ENCODE assay signal across 8 mouse cellular contexts in the genomic region with DNA sequence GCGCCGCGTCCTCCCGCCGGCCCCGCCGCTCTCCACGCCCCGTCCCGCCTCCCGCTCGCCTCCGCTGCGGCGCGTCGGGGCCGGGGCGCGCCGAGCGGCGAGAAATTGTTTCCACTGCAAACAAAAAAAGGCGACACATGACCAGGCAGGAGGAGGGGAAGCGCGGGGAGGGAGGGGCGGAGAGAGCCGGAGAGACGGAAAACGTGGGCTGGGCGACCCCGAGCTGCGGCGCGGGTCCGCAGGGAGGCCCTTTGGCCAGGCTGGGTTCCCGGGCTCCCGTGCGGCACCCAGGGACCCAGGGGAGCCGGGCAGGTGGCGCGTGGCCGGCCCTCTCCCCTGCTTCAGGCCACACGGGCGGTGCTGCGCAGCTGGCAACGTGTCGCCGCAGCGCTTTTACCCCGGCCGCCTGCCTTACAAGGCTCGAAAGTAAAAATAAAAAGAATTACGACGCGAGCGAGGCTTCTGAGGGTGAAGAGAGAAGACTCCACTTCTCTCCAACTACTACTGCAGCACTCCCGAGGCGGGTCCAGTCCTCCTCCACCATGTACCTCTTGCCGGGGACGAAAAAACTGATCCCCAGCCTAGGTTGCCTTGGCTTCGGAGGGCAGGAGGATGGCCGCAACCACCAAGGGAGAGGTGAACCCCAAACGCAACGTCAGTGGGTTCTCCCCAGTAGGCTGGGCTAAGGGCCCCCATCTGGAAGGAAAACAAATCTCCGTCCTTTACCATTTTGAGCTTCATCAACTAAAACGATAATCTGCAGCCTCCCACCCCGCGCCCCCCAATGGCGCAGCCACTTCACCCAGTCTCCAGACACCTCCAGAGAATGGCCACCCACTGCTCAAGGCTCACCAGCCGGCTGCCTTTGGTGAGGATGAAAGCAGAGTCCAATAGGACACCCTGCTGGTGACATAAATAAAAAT.
DNase-seq lines count a peak whose midpoint lies in the region; ATAC-seq lines count a peak whose summit lies in the region.

No protein-coding gene starts in this region.

- H3K4me2 ChIP-seq in forebrain, embryonic 11.5 days (ENCODE audit: low read depth, low read length, severe bottlenecking), result peak overlapping the region; percentile 68
- peak overlapping the region; percentile 94 for H3K4me2 ChIP-seq in heart, embryonic 16.5 days (ENCODE audit: low read depth, low read length)
- H3K4me2 ChIP-seq in liver, embryonic 15.5 days, result peak overlapping the region; percentile 95
- H3K4me2 ChIP-seq in neural tube, embryonic 11.5 days (ENCODE audit: low read depth), result peak overlapping the region; percentile 77
- H3K4me2 ChIP-seq in stomach, embryonic 16.5 days (ENCODE audit: low read depth, low read length), result peak overlapping the region; percentile 67

- H3K4me1 ChIP-seq in forebrain, embryonic 11.5 days (replicated peaks; ENCODE audit: control insufficient read depth, insufficient read depth, low read length), result peaks cover 5% of the 10 kb centered on the region; the same call in 1 of the 2 replicates
- H3K4me1 ChIP-seq in heart, embryonic 16.5 days (ENCODE audit: control insufficient read depth, insufficient read depth, low read length), result peaks cover 22% of the 10 kb centered on the region
- H3K4me1 ChIP-seq in liver, embryonic 15.5 days (replicated peaks), result peaks cover 45% of the 10 kb centered on the region
- peaks cover 9% of the 10 kb centered on the region for H3K4me1 ChIP-seq in neural tube, embryonic 11.5 days (ENCODE audit: control insufficient read depth, insufficient read depth, low read length)
- H3K4me1 ChIP-seq in stomach, embryonic 16.5 days (ENCODE audit: control insufficient read depth, insufficient read depth, low read length), result peaks cover 17% of the 10 kb centered on the region

- no peaks in the 10 kb centered on the region for H3K9me3 ChIP-seq in forebrain, embryonic 11.5 days (ENCODE audit: control insufficient read depth, low read length)
- H3K9me3 ChIP-seq in heart, embryonic 16.5 days (replicated peaks; ENCODE audit: control insufficient read depth, low read length), result no peaks in the 10 kb centered on the region
- H3K9me3 ChIP-seq in liver, embryonic 15.5 days (replicated peaks), result no peaks in the 10 kb centered on the region
- no peaks in the 10 kb centered on the region for H3K9me3 ChIP-seq in neural tube, embryonic 11.5 days (ENCODE audit: control insufficient read depth, low read length)
- H3K9me3 ChIP-seq in stomach, embryonic 16.5 days (replicated peaks; ENCODE audit: control insufficient read depth, low read length), result no peaks in the 10 kb centered on the region

- under 1% methylated on average over 54 of the region's 71 CpGs for WGBS in forebrain, embryonic 11.5 days
- WGBS in heart, embryonic 16.5 days, result under 1% methylated on average over 68 of the region's 71 CpGs
- under 1% methylated on average over 69 of the region's 71 CpGs for WGBS in liver, embryonic 15.5 days (ENCODE audit: insufficient replicate concordance)
- whole genome bisulfite sequencing in neural tube, embryonic 11.5 days, result under 1% methylated on average over 52 of the region's 71 CpGs
- WGBS in stomach, embryonic 16.5 days, result under 1% methylated on average over 66 of the region's 71 CpGs

- peak overlapping the region; percentile 95 for H3K4me3 ChIP-seq in forebrain, embryonic 11.5 days (ENCODE audit: low read depth, low read length)
- H3K4me3 ChIP-seq in heart, embryonic 16.5 days (ENCODE audit: low read length), result peak overlapping the region; percentile 83
- H3K4me3 ChIP-seq in liver, embryonic 15.5 days (replicated peaks), result peak overlapping the region; percentile 85
- peak overlapping the region; percentile 95 for H3K4me3 ChIP-seq in neural tube, embryonic 11.5 days (ENCODE audit: low read depth, low read length)
- H3K4me3 ChIP-seq in stomach, embryonic 16.5 days (replicated peaks; ENCODE audit: low read length), result peak overlapping the region; percentile 92

- H3K9ac ChIP-seq in forebrain, embryonic 11.5 days (ENCODE audit: low read length), result peak overlapping the region; percentile 85
- H3K9ac ChIP-seq in heart, embryonic 16.5 days (ENCODE audit: low read length), result peak overlapping the region; percentile 91
- peak overlapping the region; percentile 81 for H3K9ac ChIP-seq in liver, embryonic 15.5 days
- H3K9ac ChIP-seq in neural tube, embryonic 11.5 days (ENCODE audit: low read length), result peak overlapping the region; percentile 87
- H3K9ac ChIP-seq in stomach, embryonic 16.5 days (ENCODE audit: low read length), result peak overlapping the region; percentile 95

- H3K27ac ChIP-seq in forebrain, embryonic 11.5 days (ENCODE audit: low read depth, low read length), result peak overlapping the region; percentile 85
- H3K27ac ChIP-seq in heart, embryonic 16.5 days (ENCODE audit: low read length), result peak overlapping the region; percentile 93
- H3K27ac ChIP-seq in liver, embryonic 15.5 days (replicated peaks), result peak overlapping the region; percentile 87
- peak overlapping the region; percentile 88 for H3K27ac ChIP-seq in neural tube, embryonic 11.5 days (ENCODE audit: low read depth, low read length)
- H3K27ac ChIP-seq in stomach, embryonic 16.5 days (ENCODE audit: low read length), result peak overlapping the region; percentile 95

- no peaks in the 10 kb centered on the region for H3K36me3 ChIP-seq in forebrain, embryonic 11.5 days (ENCODE audit: control insufficient read depth, insufficient read depth, low read length)
- no peaks in the 10 kb centered on the region; the same call in none of the 2 replicates for H3K36me3 ChIP-seq in heart, embryonic 16.5 days (ENCODE audit: control insufficient read depth, insufficient read depth)
- peaks cover 4% of the 10 kb centered on the region; the same call in 1 of the 2 replicates for H3K36me3 ChIP-seq in liver, embryonic 15.5 days (replicated peaks)
- 0 out of 2 replicates have a peak, but pooled peaks cover 2% of the 10 kb centered on the region for H3K36me3 ChIP-seq in neural tube, embryonic 11.5 days (ENCODE audit: control insufficient read depth, insufficient read depth, low read length)
- no peaks in the 10 kb centered on the region; the same call in 1 of the 2 replicates for H3K36me3 ChIP-seq in stomach, embryonic 16.5 days (ENCODE audit: control insufficient read depth, insufficient read depth, low read length)

- peak; percentile 88 for DNase-seq in CD4-positive, CD25-positive, alpha-beta regulatory T cell, adult 2 months (ENCODE audit: low read depth, low spot score)
- peak; percentile 80 for DNase-seq in c-Kit-positive CD71-negative TER-119-negative erythroid progenitor cells, embryonic 14.5 days (ENCODE audit: low read depth)
- peak; percentile 97 for DNase-seq in forebrain, embryonic 11.5 days (ENCODE audit: low spot score)
- peak; percentile 89 to 95 for DNase-seq in kidney, postnatal 25 days
- DNase-seq in neural tube, embryonic 11.5 days (ENCODE audit: low spot score), result peak; percentile 92

- no peaks in the 10 kb centered on the region for H3K27me3 ChIP-seq in forebrain, embryonic 11.5 days (ENCODE audit: control insufficient read depth, insufficient read depth, low read length)
- no peaks in the 10 kb centered on the region for H3K27me3 ChIP-seq in heart, embryonic 16.5 days (ENCODE audit: control insufficient read depth, insufficient read depth, low read length)
- 0 out of 2 replicates have a peak, but pooled peaks cover 6% of the 10 kb centered on the region for H3K27me3 ChIP-seq in liver, embryonic 15.5 days
- H3K27me3 ChIP-seq in neural tube, embryonic 11.5 days (ENCODE audit: control insufficient read depth, insufficient read depth, low read length), result no peaks in the 10 kb centered on the region
- no peaks in the 10 kb centered on the region for H3K27me3 ChIP-seq in stomach, embryonic 16.5 days (ENCODE audit: control insufficient read depth, insufficient read depth, low read length)

- peak; percentile 87 for ATAC-seq in forebrain, embryonic 11.5 days (replicated peaks; ENCODE audit: low FRiP score)
- peak; percentile 79 for ATAC-seq in heart, embryonic 16.5 days (replicated peaks; ENCODE audit: extremely low read depth, insufficient read depth, low FRiP score)
- peak; percentile 63 for ATAC-seq in liver, embryonic 15.5 days (ENCODE audit: insufficient read depth)
- ATAC-seq in neural tube, embryonic 11.5 days (ENCODE audit: insufficient read depth, low FRiP score, low TSS enrichment), result peak; percentile 82
- ATAC-seq in stomach, embryonic 16.5 days (ENCODE audit: insufficient read depth, low FRiP score), result peak; percentile 87

Comparison
In these comparisons a context has a peak if more than half of its experiments do, and no peak if none do; other contexts are left out.
1. Peak in every context shown above with its lines: DNase-seq, ATAC-seq, H3K4me3 ChIP-seq and H3K27ac ChIP-seq.